Mouse (Mus musculus) gastrocnemius, postnatal 10 days (tissue): ENCODE measurements around the gene Pou3f1. TPM values are rescaled to one million over a fixed set of nuclear protein-coding genes. Genes with fewer than 3 reads are reported as not detected.
A peak's percentile ranks its signal among the peaks of the same experiment; 100 is the strongest.

ENCODE experiments used
- DNase-seq: peaks from one replicate; pipeline ENCODE4 v3.0.0; 2021; ENCODE audit warnings: mixed read lengths
- long read RNA-seq, 2 experiments: library from polyadenylated mRNA; stranded (forward); transcript quantifications; one replicate each; pipeline ENCODE4 v2.0.0; 2021
- total RNA-seq, 2 experiments: library from RNA; stranded (reverse); gene quantifications; 2 replicates each; pipeline ENCODE4 v1.2.3; 2021

Pou3f1 gene
- 1 to 10 TPM; 2.8 to 2.9 TPM for total RNA-seq
- long read RNA-seq, experiment 1, transcript Pou3f1-201 (1 exons, 3,849 nt) = major isoform, 20 of 20 reads
- long read RNA-seq, experiment 1, partial matches to known transcripts = 0 of 20 reads
- long read RNA-seq, experiment 1, other reads (novel, unspliced or antisense) = 0 of 20 reads
- long read RNA-seq, experiment 2, transcript Pou3f1-201 (1 exons, 3,849 nt) = major isoform, 21 of 21 reads
- long read RNA-seq, experiment 2, partial matches to known transcripts = 0 of 21 reads
- long read RNA-seq, experiment 2, other reads (novel, unspliced or antisense) = 0 of 21 reads

DNA sequence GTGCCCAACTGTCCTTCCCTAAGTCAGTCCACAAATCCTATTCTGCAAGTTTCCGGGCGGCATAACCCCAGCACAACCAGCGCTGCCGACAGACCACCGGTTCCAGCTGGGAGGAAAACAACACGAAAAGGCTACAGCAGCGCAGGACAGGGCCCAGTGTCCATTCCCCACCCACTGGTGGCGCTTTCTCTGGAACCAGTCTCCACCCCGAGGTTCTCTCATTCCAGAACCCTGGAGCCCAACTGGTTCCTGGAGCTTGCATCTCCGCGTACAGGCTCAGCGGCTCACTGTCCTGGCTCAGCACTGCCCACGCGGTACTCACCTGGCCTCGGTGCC, at the start of gene Pou3f1:
Pou3f1 (plus strand) TSS at position 290 of the 336 bp plus-strand sequence.
- DNase-seq = no peak

DNA sequence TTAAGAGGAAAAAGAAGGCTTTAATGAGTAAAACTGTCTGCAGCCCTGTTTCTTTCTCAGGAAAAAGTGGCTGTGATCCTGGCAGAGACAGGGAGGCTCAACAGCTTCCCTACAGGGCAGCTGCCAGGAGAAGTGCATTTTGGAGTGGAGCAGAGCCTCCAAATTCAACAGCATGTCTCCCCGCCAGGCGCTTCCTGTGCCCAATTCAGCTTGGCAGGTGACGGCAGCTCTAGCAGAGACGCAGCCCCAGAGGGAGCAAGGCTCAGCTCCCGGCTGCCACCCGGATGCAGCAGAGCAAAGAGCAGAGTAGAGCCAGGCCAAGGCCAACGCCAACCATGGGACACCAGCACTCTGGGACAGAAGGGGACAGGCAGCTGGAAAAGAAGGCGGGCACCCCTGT, 49.4 kb upstream of the Pou3f1 start:
- peak; percentile 37 for DNase-seq

DNA sequence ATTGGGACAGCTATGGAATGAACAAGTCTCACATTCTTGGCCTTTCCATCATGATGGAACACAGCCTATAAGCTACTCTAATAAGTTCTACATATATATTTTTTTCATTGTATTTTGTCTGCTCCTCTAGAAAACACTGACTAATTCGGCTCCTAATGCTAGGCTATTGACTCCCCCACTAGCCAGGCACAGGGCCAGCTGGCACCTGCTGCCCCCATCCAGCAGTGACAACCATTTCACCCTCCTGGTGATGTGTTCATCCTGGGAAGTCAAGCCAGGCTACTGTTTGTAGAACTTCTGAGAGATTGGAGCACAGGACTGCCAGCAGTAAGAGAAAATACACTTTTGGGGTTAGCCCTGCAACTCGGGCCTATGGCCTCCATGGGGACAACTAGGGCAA, 46.5 kb upstream of the Pou3f1 start:
- DNase-seq = no peak

DNA sequence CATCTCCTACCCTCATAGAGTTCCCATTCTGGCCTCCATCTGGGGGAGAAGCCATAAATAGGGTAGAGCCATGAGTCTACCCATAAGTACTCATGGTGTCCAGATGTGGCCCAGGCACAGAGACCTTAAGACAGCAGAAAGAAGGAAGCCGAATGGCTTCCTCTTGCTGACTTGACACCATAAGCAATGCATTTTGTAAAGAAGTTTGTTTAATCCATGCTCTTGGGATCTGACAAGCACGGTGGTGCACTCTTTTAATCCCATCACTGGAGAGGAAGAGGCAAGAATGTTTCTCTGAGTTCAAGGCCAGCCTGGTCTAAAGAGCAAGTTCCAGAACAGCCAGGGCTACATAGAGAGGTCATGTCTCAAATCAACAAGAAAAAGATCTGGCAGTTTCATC, 45.9 kb upstream of the Pou3f1 start, which contains the start of gene 3100002H09Rik:
3100002H09Rik (minus strand) TSS at position 101 of the 400 bp plus-strand sequence.
- no peak for DNase-seq

DNA sequence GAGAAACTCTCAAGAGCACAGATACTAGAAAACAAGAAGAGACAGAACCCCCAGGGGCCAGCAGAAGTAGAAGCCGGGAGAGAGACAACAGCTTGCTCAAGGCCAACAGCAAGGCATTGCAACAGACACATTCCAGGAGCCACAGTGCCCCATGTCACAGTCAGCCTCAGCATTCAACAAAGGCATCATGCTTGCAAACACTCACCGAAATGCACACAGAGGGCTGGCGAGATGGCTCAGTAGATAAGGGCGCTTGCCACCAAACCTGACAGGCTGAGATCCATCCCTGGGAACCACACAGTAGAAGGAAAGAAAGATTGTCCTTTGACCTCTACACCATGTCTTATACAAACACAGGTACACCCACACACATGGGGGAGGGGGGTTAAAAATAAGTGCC, 44.8 kb upstream of the Pou3f1 start:
- no peak for DNase-seq

DNA sequence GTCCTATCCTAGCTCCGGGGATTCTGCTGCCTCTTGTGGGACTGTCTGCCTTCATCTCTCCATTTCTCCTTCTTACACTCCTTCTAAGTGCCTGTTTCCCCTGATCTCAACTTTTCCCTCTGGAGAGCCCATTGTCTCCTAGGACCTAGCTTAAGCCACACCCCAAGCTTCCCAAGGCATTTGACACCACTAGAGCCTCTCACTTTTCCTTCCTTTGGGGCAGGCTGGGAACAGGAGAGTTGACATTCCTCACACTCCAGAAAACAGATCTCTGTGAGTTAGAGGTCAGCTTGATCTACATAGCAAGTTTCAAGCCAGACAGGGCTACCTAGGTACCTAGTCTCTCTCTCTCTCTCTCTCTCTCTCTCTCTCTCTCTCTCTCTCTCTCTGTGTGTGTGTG, 42.4 kb upstream of the Pou3f1 start:
- no peak for DNase-seq

DNA sequence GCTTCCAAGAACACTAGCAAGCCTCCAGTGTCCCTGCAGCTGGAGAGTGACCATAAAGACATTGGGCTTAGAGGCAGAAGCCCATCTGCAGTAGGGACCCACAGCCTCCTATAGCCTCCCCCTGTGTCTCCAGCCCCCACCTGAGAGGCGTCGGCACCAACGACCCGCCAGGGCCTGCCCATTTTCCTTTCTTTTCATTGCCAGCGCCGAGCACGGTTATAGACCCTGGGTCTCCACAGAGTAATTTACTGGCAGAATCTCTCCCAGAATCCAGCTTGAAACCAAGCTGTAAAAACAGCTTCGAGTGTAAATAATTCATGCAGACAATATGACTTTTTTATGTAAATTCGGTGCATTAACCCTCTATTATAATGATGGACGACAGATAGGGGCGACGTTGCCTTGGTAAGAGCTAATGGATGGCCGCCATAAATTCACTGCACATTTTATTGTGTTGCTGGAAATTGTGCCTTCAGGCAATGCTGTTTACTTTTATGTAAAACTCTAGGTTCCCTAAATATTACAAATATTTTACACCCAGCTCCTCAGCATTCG, 41.1 kb upstream of the Pou3f1 start:
- no peak for DNase-seq

DNA sequence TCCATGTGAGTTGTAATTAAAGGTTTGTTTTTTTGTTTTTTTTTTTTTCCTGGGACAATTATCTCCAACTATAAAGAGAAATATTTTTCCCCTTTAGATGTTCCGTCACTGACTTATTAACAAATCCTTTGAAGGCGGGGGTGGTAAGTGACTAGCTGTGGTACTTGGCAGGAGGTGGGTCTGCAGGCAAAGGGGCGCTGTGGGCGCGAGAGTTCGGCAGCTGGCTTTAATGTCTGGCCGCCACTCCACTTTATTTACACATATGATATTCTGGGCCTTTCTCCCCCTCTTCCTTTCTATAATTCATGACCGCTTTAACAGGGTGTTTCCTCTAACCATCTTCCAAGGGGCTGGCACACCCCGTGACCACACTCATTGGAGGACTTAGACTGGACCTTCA, 40.6 kb upstream of the Pou3f1 start:
- DNase-seq = no peak

DNA sequence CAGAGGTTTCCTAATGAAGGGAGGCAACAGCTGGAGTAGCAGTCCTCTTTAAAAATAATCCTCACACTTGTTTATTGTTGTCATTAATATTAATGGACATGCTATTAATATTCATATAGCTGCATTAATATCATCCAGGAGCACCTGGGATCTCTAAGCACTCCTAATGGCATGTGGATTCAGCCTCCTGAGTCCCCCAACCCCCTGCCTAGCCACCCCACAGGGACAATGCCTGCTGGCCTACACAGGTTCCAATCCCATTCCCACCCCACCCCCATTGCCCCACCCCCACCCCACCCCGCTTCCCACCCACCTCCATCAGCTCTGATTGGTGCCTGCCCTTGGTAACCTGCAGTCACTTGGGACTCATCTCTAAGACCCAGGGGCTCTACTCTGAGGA, 40.0 kb upstream of the Pou3f1 start:
- no peak for DNase-seq

DNA sequence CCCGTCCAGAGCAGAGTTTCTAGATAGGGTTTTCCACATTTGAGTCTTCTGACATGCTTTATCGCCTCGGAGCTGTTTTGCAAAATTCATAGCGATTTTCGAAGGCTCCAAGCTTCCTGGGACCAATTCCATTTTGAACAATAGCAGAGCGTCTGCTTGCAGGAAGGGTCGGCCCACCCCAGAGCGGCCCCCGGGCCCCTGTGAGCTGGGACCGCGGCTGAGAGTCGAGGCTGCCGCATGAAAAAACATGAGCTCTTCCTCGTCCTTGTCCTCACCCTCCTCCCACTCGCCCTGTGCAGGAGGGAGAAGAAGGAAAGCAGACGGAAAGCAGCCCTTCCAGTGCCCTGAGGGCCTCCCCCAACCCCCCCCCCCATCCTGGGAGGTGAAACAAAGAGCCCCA, 38.0 kb upstream of the Pou3f1 start:
- no peak for DNase-seq

DNA sequence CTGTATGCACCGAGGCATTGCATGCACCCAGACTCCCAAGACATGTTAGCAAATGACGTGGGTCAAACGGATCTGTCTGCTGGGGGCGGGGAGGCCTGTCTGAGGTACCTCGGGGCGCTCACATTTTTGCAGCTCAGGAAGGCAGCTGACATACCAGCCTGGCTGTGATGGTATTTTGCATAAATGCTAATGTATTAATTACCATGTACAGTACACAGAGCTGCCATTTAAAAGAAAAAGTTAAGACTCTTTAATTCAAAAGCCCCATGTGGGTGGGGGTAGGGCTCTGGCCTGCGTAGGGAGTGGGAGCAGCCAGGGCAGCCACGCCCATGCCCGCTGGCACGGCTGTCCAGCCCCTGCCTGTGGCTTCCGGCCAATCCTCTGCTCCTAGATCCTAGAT, 35.2 kb upstream of the Pou3f1 start:
- DNase-seq = peak; percentile 11

DNA sequence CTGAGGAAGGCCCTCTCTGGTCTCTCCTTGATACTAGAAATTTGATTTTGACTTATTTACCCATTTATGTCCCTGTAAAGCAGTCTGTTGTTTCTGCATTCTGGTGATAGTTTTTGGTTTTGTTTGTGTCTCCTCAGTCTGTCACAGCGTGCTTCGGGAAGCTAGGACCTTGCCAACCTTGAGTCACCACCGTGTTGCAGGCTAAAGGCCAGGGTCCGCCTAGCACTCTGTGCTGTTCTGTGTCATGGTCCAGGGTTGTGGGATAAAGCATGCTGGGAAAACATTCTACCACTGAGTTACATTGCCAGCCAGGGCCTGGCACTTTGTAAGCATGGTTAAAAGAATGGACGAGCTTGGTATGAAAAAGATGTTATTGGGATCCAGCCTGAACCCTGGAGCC, 34.0 kb upstream of the Pou3f1 start:
- DNase-seq = no peak

DNA sequence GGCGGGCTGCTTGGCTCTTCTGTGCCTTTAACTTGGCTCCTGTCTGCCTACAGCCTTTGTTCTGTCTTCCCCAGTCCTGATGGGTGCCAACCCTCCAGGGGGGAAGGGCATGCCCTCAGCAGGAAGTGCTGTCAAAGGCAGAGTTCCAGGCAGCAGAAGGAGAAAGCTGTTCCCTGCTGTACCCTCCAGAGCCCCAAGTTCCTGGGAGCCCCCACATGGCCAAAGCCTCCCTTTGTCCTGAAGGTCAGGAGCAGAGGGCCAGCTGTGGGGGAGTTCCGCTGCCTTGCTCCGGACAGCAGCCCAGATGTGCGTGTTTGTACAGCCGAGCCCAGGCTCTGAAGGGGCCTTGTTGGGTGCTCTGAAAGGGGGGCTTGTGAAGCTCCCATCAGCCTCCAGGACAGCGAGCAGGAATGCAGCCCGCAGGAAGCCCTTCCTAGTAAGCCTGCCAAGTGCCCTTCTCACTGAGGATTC, 32.5 kb upstream of the Pou3f1 start:
- DNase-seq = peak; percentile 9

DNA sequence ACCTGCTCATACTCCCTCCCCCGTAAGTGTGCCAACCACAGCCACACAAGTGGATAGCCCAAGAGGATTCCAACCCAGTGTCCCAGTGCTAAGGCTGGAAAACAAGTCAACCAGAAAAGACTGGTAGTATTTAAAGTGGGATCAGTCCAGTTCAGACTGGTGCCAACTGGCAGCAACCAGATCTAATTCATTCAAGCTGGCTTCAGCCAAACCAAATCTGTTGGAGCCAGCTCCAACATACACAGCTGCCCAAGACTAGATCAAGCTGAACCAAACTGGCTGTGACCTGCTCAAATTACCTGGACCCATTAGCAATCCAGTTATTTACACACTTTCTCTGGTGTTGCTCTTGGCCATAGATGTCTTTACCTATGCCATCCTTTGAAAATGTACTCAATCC, 29.8 kb upstream of the Pou3f1 start:
- DNase-seq = no peak

DNA sequence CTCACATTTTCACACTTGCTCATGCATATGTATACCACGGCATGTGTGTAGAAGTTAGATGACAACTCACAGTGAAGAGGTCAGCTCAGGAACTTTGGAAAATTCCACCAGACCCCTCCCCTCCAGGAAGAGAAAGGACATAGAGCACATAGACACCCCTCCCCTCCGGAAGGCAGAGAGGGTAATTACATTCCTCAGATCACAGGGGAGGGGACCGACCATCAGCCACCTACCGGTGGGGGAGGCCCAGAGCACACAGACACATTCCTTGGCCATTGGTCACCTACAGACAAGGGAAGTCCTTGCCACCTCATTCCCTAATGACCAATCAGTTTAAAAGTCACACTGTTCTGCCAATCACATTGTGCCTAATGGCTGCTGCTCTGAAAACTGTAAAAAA, 25.2 kb upstream of the Pou3f1 start:
- DNase-seq = no peak

DNA sequence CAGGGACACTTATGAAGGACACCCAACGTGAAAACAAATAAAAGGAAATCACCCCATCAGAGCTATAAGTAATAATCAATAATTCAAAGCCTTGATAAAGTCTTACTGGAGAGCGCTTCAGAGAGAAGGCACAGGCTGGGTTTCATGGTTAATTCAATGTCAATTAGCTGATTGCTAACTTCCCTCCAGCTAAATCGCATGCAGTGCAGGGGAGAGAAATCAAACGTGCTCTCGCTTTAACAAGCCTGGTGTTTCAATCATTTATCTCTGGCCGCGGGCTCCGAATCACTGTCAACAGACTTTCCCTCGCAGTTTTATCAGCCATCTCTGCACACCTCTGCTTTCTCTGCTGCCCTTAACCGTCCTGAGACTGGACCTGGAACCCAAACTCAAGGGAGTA, 23.8 kb upstream of the Pou3f1 start:
- DNase-seq = no peak

DNA sequence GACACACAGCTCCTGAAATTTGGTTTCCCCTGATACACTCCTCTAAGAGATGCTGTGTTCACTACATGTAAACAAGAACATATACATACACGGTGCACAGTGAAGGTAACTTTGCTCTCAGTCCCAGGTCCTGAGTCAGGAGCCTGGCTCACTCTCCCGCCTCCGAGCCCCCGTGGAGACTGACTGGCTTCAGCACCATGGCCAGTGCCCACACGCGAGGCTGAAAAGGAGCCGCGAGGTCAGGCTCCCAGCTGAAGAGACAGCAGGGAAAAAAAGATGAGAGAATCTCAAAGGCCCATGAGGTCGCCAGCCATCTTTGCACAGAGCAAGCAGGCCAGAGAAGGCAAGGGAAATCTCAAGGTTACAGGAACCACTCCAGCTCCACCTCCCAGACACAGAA, 23.3 kb upstream of the Pou3f1 start:
- DNase-seq = peak; percentile 59

DNA sequence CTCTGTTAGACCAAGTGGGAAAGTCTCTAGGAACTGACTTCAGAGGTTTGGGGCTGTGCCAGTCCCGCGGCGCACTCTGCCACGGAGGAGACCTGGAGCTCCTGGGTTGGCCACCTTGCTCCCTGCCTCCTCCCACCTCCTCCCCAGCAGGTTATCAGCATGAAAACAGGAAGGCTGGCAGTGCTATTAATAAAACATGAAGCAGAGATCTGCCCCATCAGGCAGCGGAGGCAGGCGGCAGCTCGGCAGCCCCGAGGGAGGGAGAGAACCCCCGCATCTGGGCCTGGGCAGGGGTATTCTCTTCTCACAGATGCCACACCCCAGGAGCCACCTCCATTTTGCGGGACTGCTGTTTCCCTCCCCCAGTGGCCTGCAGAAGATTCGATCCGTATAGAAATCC, 16.9 kb upstream of the Pou3f1 start:
- no peak for DNase-seq

DNA sequence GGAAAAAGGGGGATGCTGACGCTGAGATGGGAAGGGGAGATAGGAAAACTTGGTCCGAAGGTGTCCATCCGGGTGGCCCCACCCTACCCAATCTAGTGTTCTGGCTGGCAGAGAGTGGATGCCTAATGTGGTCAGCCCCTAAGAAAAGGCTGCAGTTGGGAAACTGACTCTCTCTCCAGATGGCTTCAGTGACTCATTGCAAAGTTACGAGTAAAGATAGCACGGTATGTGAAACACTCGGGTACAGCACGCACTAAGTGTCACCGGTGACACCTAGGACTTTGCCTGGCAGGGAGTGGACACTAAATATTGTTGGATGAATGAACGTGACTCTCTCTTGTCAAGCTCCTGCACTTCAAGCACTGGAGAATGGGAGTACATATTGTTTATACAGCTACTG, 12.7 kb upstream of the Pou3f1 start:
- no peak for DNase-seq

DNA sequence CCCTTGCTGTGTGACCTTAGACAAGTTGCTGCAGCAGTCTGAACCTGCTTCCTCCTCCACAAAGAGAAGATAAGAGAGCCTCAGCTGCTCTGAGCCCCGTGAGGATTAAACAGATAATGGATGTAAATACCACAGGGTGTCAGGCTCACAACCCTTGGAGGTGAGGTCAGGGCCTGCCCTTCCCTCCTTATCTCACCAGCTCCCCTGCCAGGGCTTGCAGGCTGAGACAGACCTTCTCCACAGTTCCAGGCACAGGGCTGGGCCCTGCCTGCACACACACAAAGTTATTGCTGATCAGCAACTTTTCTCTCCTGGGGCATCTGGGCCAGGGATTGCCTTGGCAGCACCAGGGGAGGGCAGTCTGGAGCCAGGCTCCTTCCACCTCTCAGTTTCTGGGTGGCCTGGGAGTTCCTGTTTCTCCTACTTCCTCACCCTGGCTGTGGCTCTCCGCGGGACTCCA, 11.6 kb upstream of the Pou3f1 start:
- DNase-seq = no peak

DNA sequence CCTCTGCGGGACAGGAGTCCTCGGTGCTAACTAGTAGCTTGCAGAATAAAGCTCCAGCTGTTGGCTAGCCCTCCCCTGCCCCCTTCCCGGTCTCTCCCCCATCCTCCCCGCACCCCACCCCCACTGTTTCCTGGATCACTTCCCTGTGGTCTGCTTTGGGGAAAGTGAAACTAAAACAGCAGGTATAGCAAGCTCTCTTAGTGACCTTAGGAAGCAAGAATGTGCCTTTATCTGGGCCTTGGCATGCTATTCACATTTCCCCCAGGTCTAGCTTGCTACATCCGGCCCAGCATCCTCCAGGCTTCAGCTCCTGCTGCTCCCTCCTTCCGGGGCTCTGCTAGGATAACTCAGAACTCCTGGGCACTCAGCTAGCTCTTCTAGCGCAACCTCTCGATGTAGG, 10.0 kb upstream of the Pou3f1 start:
- no peak for DNase-seq

DNA sequence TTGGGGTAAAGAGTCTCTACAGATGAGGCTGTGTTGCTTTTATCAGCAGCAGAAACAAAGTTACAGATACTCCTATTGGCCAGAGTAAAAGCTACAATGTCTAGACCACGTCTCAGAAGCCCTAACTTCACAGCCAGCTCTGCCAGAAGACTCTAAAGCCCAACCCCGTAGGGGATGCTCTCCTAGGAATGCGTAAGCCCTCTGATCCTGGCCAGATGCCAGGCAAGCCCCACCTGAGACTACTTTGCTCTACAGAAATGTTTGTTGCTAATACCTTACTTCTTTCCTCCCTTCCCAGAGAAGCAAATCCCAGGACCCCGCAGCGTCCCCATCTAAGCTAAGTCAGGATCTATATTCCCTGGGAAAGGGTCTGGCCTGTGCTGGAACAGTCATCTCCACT, 8.7 kb upstream of the Pou3f1 start:
- no peak for DNase-seq

DNA sequence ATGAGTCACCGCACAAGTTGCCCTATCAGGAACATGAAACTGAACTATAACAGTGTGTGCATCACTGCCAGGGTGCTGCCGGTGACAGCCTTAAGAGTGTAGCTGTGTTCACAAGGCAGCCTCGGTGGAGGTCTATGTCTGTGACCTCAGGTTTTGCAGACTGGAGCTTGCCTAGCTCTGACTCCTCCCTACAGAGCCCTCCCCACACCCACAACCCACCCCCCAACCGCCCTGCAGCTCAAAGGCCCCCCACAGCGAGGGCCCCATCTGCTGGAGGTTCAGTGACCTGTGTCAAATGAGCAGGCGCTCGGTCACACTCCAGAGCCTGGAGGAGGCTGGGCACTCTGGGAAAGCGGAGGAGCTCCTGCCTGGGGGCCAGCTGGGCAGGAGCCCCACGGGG, 3.7 kb upstream of the Pou3f1 start:
- no peak for DNase-seq

DNA sequence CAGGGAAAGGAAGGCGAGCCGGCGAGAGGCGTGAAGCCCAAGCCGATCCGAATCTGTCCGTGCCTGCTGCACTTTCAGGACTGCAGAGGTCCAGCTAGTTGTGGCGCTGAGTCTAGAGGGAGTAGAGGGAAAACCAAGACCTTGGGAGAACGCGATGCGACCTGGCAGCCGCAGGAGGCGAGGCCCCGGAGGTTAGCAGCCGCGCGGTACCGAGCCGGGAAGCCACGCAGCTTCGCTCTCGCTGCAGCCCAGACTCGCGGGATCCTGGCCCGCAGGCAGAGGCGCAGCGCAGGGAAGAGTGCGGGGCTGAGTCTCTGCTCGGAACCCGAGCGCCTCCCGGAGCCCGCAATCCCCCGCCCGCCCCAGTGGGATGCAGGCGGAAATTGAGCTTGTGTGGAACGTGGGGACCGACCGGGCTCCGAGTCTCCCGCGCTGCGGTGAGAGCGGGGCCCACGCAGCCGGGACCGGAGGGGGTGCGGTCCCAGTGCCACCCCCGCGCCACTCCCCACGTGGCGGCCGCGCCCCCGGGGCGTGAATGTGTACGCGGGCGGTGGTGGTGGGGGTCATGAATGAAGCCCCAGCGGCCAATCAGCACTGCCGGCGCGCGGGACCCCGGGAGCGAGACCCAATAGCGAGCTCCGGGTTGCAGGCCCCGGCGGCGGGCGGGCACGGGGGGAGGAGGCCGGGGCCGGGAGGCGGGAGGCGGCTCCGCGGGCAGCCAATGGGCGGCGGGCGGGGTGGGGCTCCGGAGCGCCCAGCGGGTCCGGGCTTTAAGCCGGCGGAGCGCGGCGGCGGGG, 445 bp downstream of the Pou3f1 start:
- peak; percentile 83 for DNase-seq
